Mouse (Mus musculus): ENCODE measurements around the gene Rarg. TPM values are rescaled to one million over a fixed set of nuclear protein-coding genes. Genes with fewer than 3 reads are reported as not detected.

The Rarg gene
- total and polyA plus RNA-seq, 2 experiments from 2014 or later, result 4.6 to 6.5 TPM

DNA sequence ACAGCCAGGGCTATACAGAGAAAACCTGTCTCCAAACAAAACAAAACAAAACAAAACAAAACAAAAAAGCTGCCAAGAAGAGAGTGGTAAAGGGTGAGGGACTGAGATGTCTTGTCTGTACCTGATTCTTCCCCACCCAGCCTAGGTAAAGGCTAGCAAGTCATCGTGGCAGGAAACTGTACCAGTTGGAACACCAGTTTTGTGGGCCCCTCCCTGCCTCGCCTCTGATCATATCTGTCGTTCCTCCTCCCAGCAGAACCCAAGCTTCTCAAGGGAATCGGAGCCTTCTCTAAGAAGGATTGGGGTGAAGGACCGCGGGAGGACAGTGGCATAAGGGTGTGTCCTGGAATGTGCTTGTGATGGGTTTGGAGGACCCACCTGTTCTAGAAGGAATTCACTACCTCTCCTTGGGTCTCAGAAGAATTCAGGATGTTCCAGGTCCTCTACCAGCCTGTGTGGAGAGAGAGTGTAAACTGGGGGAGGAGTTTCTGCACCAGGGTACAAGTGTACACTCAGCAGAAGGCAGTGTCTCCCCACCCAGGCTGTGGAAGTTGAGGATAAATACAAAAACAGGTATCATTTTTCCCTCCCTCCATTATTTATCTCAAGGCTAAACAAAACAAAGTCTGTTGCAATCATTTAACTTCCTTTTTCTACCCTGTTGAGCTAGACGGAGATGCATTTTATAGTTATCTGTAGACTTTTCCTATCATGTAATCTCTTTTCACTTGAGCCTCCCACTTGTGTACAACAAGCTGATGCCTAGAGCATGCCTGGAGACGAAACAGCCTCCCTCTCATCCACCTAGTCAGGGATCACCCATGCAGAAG lies 25.4 kb upstream of the Rarg start:
- WGBS, result 91% methylated on average over 8 of the region's 8 CpGs
- ATAC-seq, result no peak

DNA sequence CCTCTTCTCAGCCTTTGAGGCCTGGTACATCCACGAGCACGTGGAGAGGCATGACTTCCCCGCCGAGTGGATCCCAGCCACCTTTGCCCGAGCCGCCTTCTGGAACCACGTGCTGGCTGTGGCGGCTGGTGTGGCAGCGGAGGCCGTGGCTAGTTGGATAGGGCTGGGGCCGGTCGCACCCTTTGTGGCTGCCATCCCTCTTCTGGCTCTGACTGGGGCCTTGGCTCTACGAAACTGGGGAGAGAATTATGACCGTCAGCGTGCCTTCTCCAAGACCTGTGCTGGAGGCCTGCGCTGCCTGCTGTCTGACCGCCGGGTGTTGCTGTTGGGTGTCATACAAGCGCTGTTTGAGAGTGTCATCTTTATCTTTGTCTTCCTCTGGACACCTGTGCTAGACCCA lies 23.3 kb upstream of the Rarg start:
- no peak overlapping the region for H3K9ac ChIP-seq
- WGBS, result 95% methylated on average over 19 of the region's 19 CpGs
- H3K36me3 ChIP-seq (ENCODE audit: insufficient read depth), result peaks cover 21% of the 10 kb centered on the region
- no peak overlapping the region for H3K4me2 ChIP-seq (ENCODE audit: low read depth)
- no peak overlapping the region for H3K27ac ChIP-seq (ENCODE audit: low read depth, low read length)
- no peak overlapping the region for H3K4me3 ChIP-seq (ENCODE audit: low read depth, low read length)
- ATAC-seq (no peak), DNase-seq (no peak)
- no peak for TF ChIP-seq CTCF (IDR thresholded peaks at IDR 0.05; ENCODE audit: low read depth)
- 0 out of 2 replicates have a peak, but pooled peaks cover 5% of the 10 kb centered on the region for H3K4me1 ChIP-seq (ENCODE audit: insufficient read depth)
- no peaks in the 10 kb centered on the region for H3K9me3 ChIP-seq (ENCODE audit: low read length)
- no peaks in the 10 kb centered on the region for H3K27me3 ChIP-seq (ENCODE audit: insufficient read depth, low read length)

More for the DNA sequence above, 25.4 kb upstream of the Rarg start:
- Histone ChIP-seq H3K4me3 (ENCODE audit: low read depth, low read length) (no peak overlapping the region), H3K4me2 (ENCODE audit: low read depth) (no peak overlapping the region), H3K9ac (no peak overlapping the region), H3K9me3 (ENCODE audit: low read length) (no peaks in the 10 kb centered on the region), H3K27me3 (ENCODE audit: insufficient read depth, low read length) (no peaks in the 10 kb centered on the region), H3K4me1 (ENCODE audit: insufficient read depth) (0 out of 2 replicates have a peak, but pooled peaks cover 5% of the 10 kb centered on the region), H3K27ac (ENCODE audit: low read depth, low read length) (no peak overlapping the region), H3K36me3 (ENCODE audit: insufficient read depth) (peaks cover 21% of the 10 kb centered on the region)
- no peak for TF ChIP-seq CTCF (IDR thresholded peaks at IDR 0.05; ENCODE audit: low read depth)
- no peak for DNase-seq

GRCm38 (mm10) chr15:102279783-102280520 lies 22.6 kb upstream of the Rarg start:
- no peak for DNase-seq
- peak; percentile 42 for ATAC-seq
- Histone ChIP-seq H3K27me3 (ENCODE audit: insufficient read depth, low read length) (no peaks in the 10 kb centered on the region), H3K36me3 (ENCODE audit: insufficient read depth) (peaks cover 21% of the 10 kb centered on the region), H3K4me3 (ENCODE audit: low read depth, low read length) (peak overlapping the region; percentile 93), H3K9me3 (ENCODE audit: low read length) (no peaks in the 10 kb centered on the region), H3K27ac (ENCODE audit: low read depth, low read length) (peak overlapping the region; percentile 88), H3K4me1 (ENCODE audit: insufficient read depth) (0 out of 2 replicates have a peak, but pooled peaks cover 5% of the 10 kb centered on the region), H3K4me2 (ENCODE audit: low read depth) (peak overlapping the region; percentile 80), H3K9ac (peak overlapping the region; percentile 86)
- WGBS, result 27% methylated on average over 13 of the region's 13 CpGs
- no peak for TF ChIP-seq CTCF (IDR thresholded peaks at IDR 0.05; ENCODE audit: low read depth)

- DNase-seq (peak; percentile 95), ATAC-seq (peak; percentile 96)
- no peak for TF ChIP-seq CTCF (IDR thresholded peaks at IDR 0.05; ENCODE audit: low read depth)
- H3K9ac ChIP-seq, result peak within 1 kb of the TSS; percentile 86
- H3K9me3 ChIP-seq (ENCODE audit: low read length), result no peaks in the 10 kb centered on the region
- H3K4me1 ChIP-seq (ENCODE audit: insufficient read depth), result 0 out of 2 replicates have a peak, but pooled peaks cover 5% of the 10 kb centered on the region
- 2% methylated on average over 65 of the region's 65 CpGs for WGBS
- peak within 1 kb of the TSS; percentile 80 for H3K4me2 ChIP-seq (ENCODE audit: low read depth)
- peak within 1 kb of the TSS; percentile 93 for H3K4me3 ChIP-seq (ENCODE audit: low read depth, low read length)
- peaks cover 21% of the 10 kb centered on the region for H3K36me3 ChIP-seq (ENCODE audit: insufficient read depth)
- H3K27me3 ChIP-seq (ENCODE audit: insufficient read depth, low read length), result no peaks in the 10 kb centered on the region
- H3K27ac ChIP-seq (ENCODE audit: low read depth, low read length), result peak within 1 kb of the TSS; percentile 88
Observed at GRCm38 (mm10) chr15:102279092-102279782, 21.9 kb upstream of the Rarg start, which contains the start of gene Mfsd5. Gene Mfsd5 (plus strand): TSS chr15:102279454.

GRCm38 (mm10) chr15:102278726-102279091 lies 21.4 kb upstream of the Rarg start:
- H3K4me3 ChIP-seq (ENCODE audit: low read depth, low read length), result peak overlapping the region; percentile 93
- H3K4me2 ChIP-seq (ENCODE audit: low read depth), result peak overlapping the region; percentile 80
- ATAC-seq (no peak), DNase-seq (no peak)
- peak overlapping the region; percentile 46; the same call in 1 of the 2 replicates for H3K27ac ChIP-seq (ENCODE audit: low read depth, low read length)
- H3K9me3 ChIP-seq (ENCODE audit: low read length), result no peaks in the 10 kb centered on the region
- peak overlapping the region; percentile 86 for H3K9ac ChIP-seq
- no peaks in the 10 kb centered on the region for H3K27me3 ChIP-seq (ENCODE audit: insufficient read depth, low read length)
- 31% methylated on average over 7 of the region's 7 CpGs for WGBS
- no peak for TF ChIP-seq CTCF (IDR thresholded peaks at IDR 0.05; ENCODE audit: low read depth)
- 0 out of 2 replicates have a peak, but pooled peaks cover 5% of the 10 kb centered on the region for H3K4me1 ChIP-seq (ENCODE audit: insufficient read depth)
- H3K36me3 ChIP-seq (ENCODE audit: insufficient read depth), result peaks cover 21% of the 10 kb centered on the region

GRCm38 (mm10) chr15:102273982-102274716 lies 16.8 kb upstream of the Rarg start:
- ATAC-seq, result no peak
- Histone ChIP-seq H3K4me3 (ENCODE audit: low read depth, low read length) (no peak overlapping the region), H3K4me1 (ENCODE audit: insufficient read depth) (no peaks in the 10 kb centered on the region), H3K9me3 (ENCODE audit: low read length) (no peaks in the 10 kb centered on the region), H3K36me3 (ENCODE audit: insufficient read depth) (no peaks in the 10 kb centered on the region), H3K9ac (no peak overlapping the region), H3K4me2 (ENCODE audit: low read depth) (no peak overlapping the region), H3K27me3 (ENCODE audit: insufficient read depth, low read length) (peaks cover 11% of the 10 kb centered on the region; the same call in 1 of the 2 replicates), H3K27ac (ENCODE audit: low read depth, low read length) (no peak overlapping the region)
- 76% methylated on average over 6 of the region's 6 CpGs for WGBS
- no peak for TF ChIP-seq CTCF (IDR thresholded peaks at IDR 0.05; ENCODE audit: low read depth)
- DNase-seq, result no peak
